Mouse (Mus musculus): Measurements from ENCODE around the gene Grik1. TPM values are rescaled to one million over a fixed set of nuclear protein-coding genes. Genes with fewer than 3 reads are reported as not detected.

Gene Grik1
- polyA plus RNA-seq, 1 experiment, result 4.3 TPM

GRCm38 (mm10) chr16:87984201-87984870, 305.7 kb downstream of the Grik1 start:
- no peaks in the 10 kb centered on the region for H3K4me1 ChIP-seq (ENCODE audit: control insufficient read depth, insufficient read depth, low read length)
- no peak overlapping the region for H3K4me3 ChIP-seq (ENCODE audit: insufficient read depth, low read length)
- no peak overlapping the region for H3K27ac ChIP-seq (ENCODE audit: insufficient read depth, low read length)
- TF ChIP-seq CTCF (IDR thresholded peaks at IDR 0.05; ENCODE audit: borderline replicate concordance, insufficient read depth, low read length), result no peak
- TF ChIP-seq POLR2A (IDR thresholded peaks at IDR 0.05; ENCODE audit: low read depth, low read length), result no peak

GRCm38 (mm10) chr16:87974076-87974443, 316.0 kb downstream of the Grik1 start:
- Histone ChIP-seq H3K4me1 (ENCODE audit: control insufficient read depth, insufficient read depth, low read length) (no peaks in the 10 kb centered on the region), H3K27ac (ENCODE audit: insufficient read depth, low read length) (no peak overlapping the region), H3K4me3 (ENCODE audit: insufficient read depth, low read length) (no peak overlapping the region)
- TF ChIP-seq CTCF (IDR thresholded peaks at IDR 0.05; ENCODE audit: borderline replicate concordance, insufficient read depth, low read length), result no peak
- TF ChIP-seq POLR2A (IDR thresholded peaks at IDR 0.05; ENCODE audit: low read depth, low read length), result no peak

GRCm38 (mm10) chr16:87973394-87974075, 316.5 kb downstream of the Grik1 start:
- TF ChIP-seq POLR2A (IDR thresholded peaks at IDR 0.05; ENCODE audit: low read depth, low read length), result no peak
- TF ChIP-seq CTCF (IDR thresholded peaks at IDR 0.05; ENCODE audit: borderline replicate concordance, insufficient read depth, low read length), result no peak
- Histone ChIP-seq H3K4me3 (ENCODE audit: insufficient read depth, low read length) (no peak overlapping the region), H3K27ac (ENCODE audit: insufficient read depth, low read length) (no peak overlapping the region), H3K4me1 (ENCODE audit: control insufficient read depth, insufficient read depth, low read length) (no peaks in the 10 kb centered on the region)

- no peak overlapping the region for H3K4me3 ChIP-seq (ENCODE audit: insufficient read depth, low read length)
- no peak overlapping the region for H3K27ac ChIP-seq (ENCODE audit: insufficient read depth, low read length)
- TF ChIP-seq POLR2A (IDR thresholded peaks at IDR 0.05; ENCODE audit: low read depth, low read length), result no peak
- no peak for TF ChIP-seq CTCF (IDR thresholded peaks at IDR 0.05; ENCODE audit: borderline replicate concordance, insufficient read depth, low read length)
- no peaks in the 10 kb centered on the region for H3K4me1 ChIP-seq (ENCODE audit: control insufficient read depth, insufficient read depth, low read length)
These were observed 318.2 kb downstream of the Grik1 start for GRCm38 (mm10) chr16:87971911-87972310.

DNA sequence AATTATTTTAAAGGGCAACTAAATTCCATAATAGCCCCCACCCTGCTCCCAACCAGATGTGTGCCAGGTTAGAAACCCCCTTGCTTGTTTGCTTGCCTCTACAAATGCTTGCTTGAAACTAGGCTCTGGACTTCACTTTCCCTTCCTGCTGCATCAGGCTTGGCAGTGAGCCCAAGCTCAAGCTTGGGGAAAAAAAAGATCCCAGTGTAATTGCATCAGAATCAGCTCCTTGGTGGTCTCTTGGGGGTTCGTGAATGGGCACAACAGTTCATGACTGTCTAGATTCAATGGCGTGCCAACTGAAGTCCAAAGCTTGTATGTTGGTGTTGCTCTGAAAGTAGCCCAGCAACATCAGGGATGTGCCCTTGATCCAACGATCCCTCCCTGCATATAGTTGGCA, 320.1 kb downstream of the Grik1 start:
- Histone ChIP-seq H3K4me3 (ENCODE audit: insufficient read depth, low read length) (no peak overlapping the region), H3K4me1 (ENCODE audit: control insufficient read depth, insufficient read depth, low read length) (no peaks in the 10 kb centered on the region), H3K27ac (ENCODE audit: insufficient read depth, low read length) (no peak overlapping the region)
- TF ChIP-seq POLR2A (IDR thresholded peaks at IDR 0.05; ENCODE audit: low read depth, low read length), result no peak
- no peak for TF ChIP-seq CTCF (IDR thresholded peaks at IDR 0.05; ENCODE audit: borderline replicate concordance, insufficient read depth, low read length)

GRCm38 (mm10) chr16:87961419-87961818, 328.6 kb downstream of the Grik1 start:
- H3K4me1 ChIP-seq (ENCODE audit: control insufficient read depth, insufficient read depth, low read length), result no peaks in the 10 kb centered on the region
- no peak for TF ChIP-seq POLR2A (IDR thresholded peaks at IDR 0.05; ENCODE audit: low read depth, low read length)
- TF ChIP-seq CTCF (IDR thresholded peaks at IDR 0.05; ENCODE audit: borderline replicate concordance, insufficient read depth, low read length), result no peak
- H3K4me3 ChIP-seq (ENCODE audit: insufficient read depth, low read length), result no peak overlapping the region
- H3K27ac ChIP-seq (ENCODE audit: insufficient read depth, low read length), result no peak overlapping the region

DNA sequence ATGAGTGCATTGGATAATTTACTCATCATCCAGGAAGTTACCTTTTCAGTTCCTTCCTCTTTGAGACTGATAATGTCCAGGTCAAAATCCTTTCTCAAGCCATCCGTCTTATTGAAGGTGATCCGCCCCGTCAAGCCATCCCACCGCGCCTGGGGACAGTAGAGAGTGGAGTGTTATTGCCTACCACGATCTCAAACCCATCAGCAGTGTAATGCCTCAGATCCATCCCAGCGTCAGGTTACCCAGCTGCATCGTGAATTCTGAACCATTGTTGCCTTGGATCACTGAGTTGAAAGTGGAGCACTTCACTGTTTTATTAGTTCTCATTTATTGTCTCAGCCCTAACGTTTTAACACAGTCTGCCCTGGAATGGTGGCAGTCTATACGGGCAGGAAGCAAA, 332.6 kb downstream of the Grik1 start:
- H3K4me1 ChIP-seq (ENCODE audit: control insufficient read depth, insufficient read depth, low read length), result no peaks in the 10 kb centered on the region; the same call in 1 of the 2 replicates
- no peak for TF ChIP-seq CTCF (IDR thresholded peaks at IDR 0.05; ENCODE audit: borderline replicate concordance, insufficient read depth, low read length)
- TF ChIP-seq POLR2A (IDR thresholded peaks at IDR 0.05; ENCODE audit: low read depth, low read length), result no peak
- H3K27ac ChIP-seq (ENCODE audit: insufficient read depth, low read length), result no peak overlapping the region
- H3K4me3 ChIP-seq (ENCODE audit: insufficient read depth, low read length), result no peak overlapping the region

GRCm38 (mm10) chr16:87956178-87956577, 333.9 kb downstream of the Grik1 start:
- Histone ChIP-seq H3K27ac (ENCODE audit: insufficient read depth, low read length) (no peak overlapping the region), H3K4me1 (ENCODE audit: control insufficient read depth, insufficient read depth, low read length) (no peaks in the 10 kb centered on the region; the same call in 1 of the 2 replicates), H3K4me3 (ENCODE audit: insufficient read depth, low read length) (no peak overlapping the region)
- no peak for TF ChIP-seq POLR2A (IDR thresholded peaks at IDR 0.05; ENCODE audit: low read depth, low read length)

DNA sequence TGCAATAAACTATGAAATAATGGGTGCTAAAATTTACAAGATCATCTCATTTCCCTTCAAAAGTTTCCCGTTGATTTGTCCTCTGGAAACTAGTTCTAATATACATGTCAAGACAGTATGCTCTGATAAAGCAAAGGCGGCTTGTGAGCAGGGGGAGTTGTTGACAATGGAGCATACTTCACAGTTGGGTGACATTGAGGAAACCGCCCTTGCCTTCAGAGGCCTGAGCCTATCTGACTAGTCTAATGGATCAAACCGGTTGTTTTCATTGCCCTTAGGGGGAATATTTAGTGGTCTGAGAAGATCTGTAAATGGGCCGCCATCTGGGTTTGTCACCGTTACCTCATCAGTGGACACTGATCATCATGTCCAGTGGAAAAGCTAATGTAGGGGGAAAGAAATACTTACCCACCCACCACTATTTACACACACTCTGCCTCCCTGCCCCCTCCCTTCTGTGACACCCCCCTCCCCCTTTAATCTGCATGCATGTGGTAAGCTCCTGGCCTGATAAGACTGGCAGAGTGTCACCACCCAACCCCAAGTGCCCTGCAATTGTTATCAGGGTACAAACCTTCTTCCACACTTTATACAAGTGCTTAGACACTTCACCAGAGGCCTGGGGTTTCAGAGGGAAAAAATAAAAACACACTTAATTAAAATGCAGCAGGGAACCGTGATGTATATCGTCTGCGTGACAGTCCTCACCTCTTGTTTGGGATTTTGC, 335.2 kb downstream of the Grik1 start:
- TF ChIP-seq CTCF (IDR thresholded peaks at IDR 0.05; ENCODE audit: borderline replicate concordance, insufficient read depth, low read length) (no peak), POLR2A (IDR thresholded peaks at IDR 0.05; ENCODE audit: low read depth, low read length) (no peak)
- H3K4me1 ChIP-seq (ENCODE audit: control insufficient read depth, insufficient read depth, low read length), result no peaks in the 10 kb centered on the region; the same call in 1 of the 2 replicates
- no peak overlapping the region for H3K27ac ChIP-seq (ENCODE audit: insufficient read depth, low read length)
- no peak overlapping the region for H3K4me3 ChIP-seq (ENCODE audit: insufficient read depth, low read length)

DNA sequence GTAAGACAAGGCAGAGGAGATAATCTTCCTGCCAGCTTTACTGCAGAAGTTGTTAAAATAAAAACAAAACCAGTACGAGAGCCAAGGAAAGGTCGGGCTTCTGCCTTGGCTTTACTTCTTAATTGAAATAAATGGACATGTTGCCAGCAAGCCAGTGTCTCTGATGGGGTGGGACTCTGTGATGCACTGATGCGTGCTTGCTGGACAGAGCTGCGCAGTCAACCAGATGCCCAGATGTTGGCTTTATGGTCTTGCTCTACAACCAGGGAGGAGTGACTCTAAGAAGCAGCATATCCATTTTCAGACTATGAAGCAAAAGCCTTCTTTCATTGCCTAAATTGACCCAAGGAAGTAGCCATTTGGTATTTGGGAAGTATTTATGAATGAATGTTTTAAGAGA, 336.9 kb downstream of the Grik1 start:
- Histone ChIP-seq H3K27ac (ENCODE audit: insufficient read depth, low read length) (no peak overlapping the region), H3K4me1 (ENCODE audit: control insufficient read depth, insufficient read depth, low read length) (no peaks in the 10 kb centered on the region; the same call in 1 of the 2 replicates)
- TF ChIP-seq CTCF (IDR thresholded peaks at IDR 0.05; ENCODE audit: borderline replicate concordance, insufficient read depth, low read length) (no peak), POLR2A (IDR thresholded peaks at IDR 0.05; ENCODE audit: low read depth, low read length) (no peak)

More for the DNA sequence above, 336.9 kb downstream of the Grik1 start:
- H3K4me3 ChIP-seq (ENCODE audit: insufficient read depth, low read length), result no peak overlapping the region
